ENCODE assay signal across 13 mouse cellular contexts in the genomic region with DNA sequence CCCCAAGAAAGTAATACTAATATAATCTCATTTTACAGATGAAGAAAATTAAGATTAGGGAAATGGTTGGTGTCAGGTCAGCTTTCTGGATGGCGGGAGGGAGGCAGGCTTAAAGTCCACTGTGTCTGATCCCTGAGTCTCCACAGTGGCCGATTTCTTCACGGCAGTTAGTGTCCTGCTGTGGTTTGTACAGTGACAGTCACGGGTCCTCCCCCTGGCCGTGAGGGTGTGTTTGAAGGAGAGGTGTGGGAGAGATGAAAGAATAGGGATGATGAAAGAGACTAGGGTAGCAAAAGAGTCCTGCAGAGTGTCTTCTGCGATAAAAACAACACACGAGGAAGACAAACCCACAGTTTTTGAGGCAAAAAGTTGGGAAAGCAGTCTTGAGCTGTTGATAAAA.
"Had no signal": no experiment of that assay in that cellular context is flagged by ENCODE, and none has a peak within 500 bp of the region (broad histone marks: within the 10 kb centered on the region; RNA-seq: fewer than 3 reads in every experiment).

No protein-coding gene starts in this region.

- H3K9ac ChIP-seq: liver, embryonic 14.5 days; stomach, embryonic 15.5 days had no signal

- H3K36me3 ChIP-seq: limb, embryonic 13.5 days; stomach, embryonic 15.5 days had no signal

- H3K27ac ChIP-seq: liver, embryonic 14.5 days; stomach, embryonic 15.5 days had no signal

- H3K4me2 ChIP-seq: limb, embryonic 13.5 days; stomach, embryonic 15.5 days had no signal

- H3K27me3 ChIP-seq: stomach, embryonic 15.5 days had no signal

- ATAC-seq: intestine, postnatal 0 days had no signal

- DNase-seq: kidney, adult 8-10 months; layer of hippocampus, adult 9-11 months; lung, adult 18-20 months; lung, postnatal 36 days; midbrain, embryonic 14.5 days; retina, postnatal 1 day; right cerebral cortex, postnatal 4 days; spleen, adult 18-20 months; thymus, postnatal 36 days had no signal

- H3K9me3 ChIP-seq: limb, embryonic 13.5 days; stomach, embryonic 15.5 days had no signal

- H3K4me3 ChIP-seq: limb, embryonic 13.5 days; stomach, embryonic 15.5 days had no signal
